Mouse (Mus musculus) forebrain, embryonic 10.5 days (tissue): Measurements from ENCODE around the gene Klf12. TPM values are rescaled to one million over a fixed set of nuclear protein-coding genes. Genes with fewer than 3 reads are reported as not detected.
A peak's percentile ranks its signal among the peaks of the same experiment; 100 is the strongest.

ENCODE experiments used
- DNase-seq: peaks from one replicate; pipeline ENCODE4 v3.0.0-alpha.2; 2017; ENCODE audit warnings: low spot score; ENCODE audit errors: extremely low spot score
- H3K27ac ChIP-seq: fragments of 300-500 bp; sonication (generic); 2 replicates; pipeline ENCODE4 v1.5.1; 2016; ENCODE audit warnings: mild to moderate bottlenecking
- H3K27me3 ChIP-seq: fragments of 300-500 bp; sonication (generic); 2 replicates; pipeline ENCODE4 v1.6.1; 2016; ENCODE audit warnings: mild to moderate bottlenecking; ENCODE audit not compliant: poor library complexity, severe bottlenecking
- H3K36me3 ChIP-seq: fragments of 300-500 bp; sonication (generic); replicated peaks from 2 replicates; pipeline ENCODE4 v1.6.1; 2016; ENCODE audit warnings: mild to moderate bottlenecking, moderate library complexity
- H3K4me1 ChIP-seq: fragments of 300-500 bp; sonication (generic); 2 replicates; pipeline ENCODE4 v1.6.1; 2016
- H3K4me3 ChIP-seq: fragments of 300-500 bp; sonication (generic); 2 replicates; pipeline ENCODE4 v1.5.1; 2016; ENCODE audit warnings: mild to moderate bottlenecking, moderate library complexity
- H3K9me3 ChIP-seq: fragments of 300-500 bp; sonication (generic); 2 replicates; pipeline ENCODE4 v1.6.1; 2016; ENCODE audit warnings: mild to moderate bottlenecking, moderate library complexity
- WGBS: fragments of 180-500 bp; shearing (Covaris S2); methylation state at CpG from one replicate; pipeline ENCODE4 v1.1.7; 2016; 5-methylcytosine and 5-hydroxymethylcytosine counted together
- polyA plus RNA-seq: library from polyadenylated mRNA; unstranded; fragments of >200 nt; fragmentation: Nextera tagmentation; extraction: Ambion mirVana; gene quantifications from 2 replicates; pipeline ENCODE4 v1.2.1, GENCODE M21; 2016

Gene Klf12
- polyA plus RNA-seq = 14.2 and 16.5 TPM in 2 replicates

GRCm38 (mm10) chr14:100284119-100284860, at the start of gene Klf12:
Gene Klf12, minus strand, starts transcription at chr14:100284679.
- H3K9me3 ChIP-seq = peaks cover 9% of the 10 kb centered on the region
- H3K27me3 ChIP-seq = peaks cover 27% of the 10 kb centered on the region
- peak; percentile 92 for DNase-seq
- WGBS = under 1% methylated on average over 40 of the region's 40 CpGs
- peaks cover 47% of the 10 kb centered on the region for H3K4me1 ChIP-seq
- peak within 1 kb of the TSS; percentile 95 for H3K27ac ChIP-seq
- peaks cover 8% of the 10 kb centered on the region for H3K36me3 ChIP-seq
- H3K4me3 ChIP-seq = peak within 1 kb of the TSS; percentile 72

GRCm38 (mm10) chr14:100333369-100333768, 48.9 kb upstream of the Klf12 start:
- WGBS = 88% methylated on average over 2 of the region's 2 CpGs
- DNase-seq = no peak
- Histone ChIP-seq H3K27me3 (no peaks in the 10 kb centered on the region), H3K36me3 (no peaks in the 10 kb centered on the region), H3K4me3 (no peak overlapping the region), H3K4me1 (no peaks in the 10 kb centered on the region), H3K9me3 (no peaks in the 10 kb centered on the region), H3K27ac (no peak overlapping the region)

GRCm38 (mm10) chr14:100328602-100329276, 44.3 kb upstream of the Klf12 start:
- no peaks in the 10 kb centered on the region for H3K27me3 ChIP-seq
- DNase-seq = no peak
- H3K36me3 ChIP-seq = no peaks in the 10 kb centered on the region
- H3K27ac ChIP-seq = no peak overlapping the region
- no peaks in the 10 kb centered on the region for H3K9me3 ChIP-seq
- H3K4me3 ChIP-seq = no peak overlapping the region
- no peaks in the 10 kb centered on the region for H3K4me1 ChIP-seq
- 87% methylated on average over 6 of the region's 6 CpGs for WGBS

- H3K9me3 ChIP-seq = peaks cover 11% of the 10 kb centered on the region
Observed at GRCm38 (mm10) chr14:100324303-100324702, 39.8 kb upstream of the Klf12 start.

GRCm38 (mm10) chr14:100322012-100322411, 37.5 kb upstream of the Klf12 start:
- Histone ChIP-seq H3K27me3 (no peaks in the 10 kb centered on the region), H3K4me3 (no peak overlapping the region), H3K4me1 (no peaks in the 10 kb centered on the region), H3K9me3 (peaks cover 11% of the 10 kb centered on the region), H3K36me3 (no peaks in the 10 kb centered on the region), H3K27ac (no peak overlapping the region)
- DNase-seq = no peak
- WGBS = 96% methylated on average over 6 of the region's 6 CpGs

More at GRCm38 (mm10) chr14:100324303-100324702, 39.8 kb upstream of the Klf12 start:
- no peaks in the 10 kb centered on the region for H3K4me1 ChIP-seq
- no peak overlapping the region for H3K4me3 ChIP-seq
- no peak overlapping the region for H3K27ac ChIP-seq
- DNase-seq = no peak
- H3K27me3 ChIP-seq = no peaks in the 10 kb centered on the region
- H3K36me3 ChIP-seq = no peaks in the 10 kb centered on the region
- 86% methylated on average over 7 of the region's 7 CpGs for WGBS

GRCm38 (mm10) chr14:100316780-100317179, 32.3 kb upstream of the Klf12 start:
- no peak overlapping the region for H3K27ac ChIP-seq
- no peak overlapping the region for H3K4me3 ChIP-seq
- no peaks in the 10 kb centered on the region for H3K36me3 ChIP-seq
- DNase-seq = no peak
- WGBS = 90% methylated on average over 4 of the region's 4 CpGs
- H3K27me3 ChIP-seq = no peaks in the 10 kb centered on the region
- peaks cover 5% of the 10 kb centered on the region; the same call in 1 of the 2 replicates for H3K4me1 ChIP-seq
- no peaks in the 10 kb centered on the region; the same call in 1 of the 2 replicates for H3K9me3 ChIP-seq

- Histone ChIP-seq H3K27ac (no peak overlapping the region), H3K4me1 (peaks cover 5% of the 10 kb centered on the region; the same call in 1 of the 2 replicates), H3K36me3 (no peaks in the 10 kb centered on the region), H3K9me3 (no peaks in the 10 kb centered on the region), H3K27me3 (no peaks in the 10 kb centered on the region), H3K4me3 (no peak overlapping the region)
- 74% methylated on average over 4 of the region's 4 CpGs for WGBS
- DNase-seq = no peak
Observed at GRCm38 (mm10) chr14:100314099-100314498, 29.6 kb upstream of the Klf12 start.

GRCm38 (mm10) chr14:100300905-100301304, 16.4 kb upstream of the Klf12 start:
- H3K9me3 ChIP-seq = no peaks in the 10 kb centered on the region
- no peaks in the 10 kb centered on the region for H3K27me3 ChIP-seq
- no peak for DNase-seq
- no peaks in the 10 kb centered on the region for H3K36me3 ChIP-seq
- 65% methylated on average over 1 of the region's 1 CpGs for WGBS
- no peak overlapping the region for H3K4me3 ChIP-seq
- no peak overlapping the region for H3K27ac ChIP-seq
- H3K4me1 ChIP-seq = no peaks in the 10 kb centered on the region

- H3K36me3 ChIP-seq = no peaks in the 10 kb centered on the region
Observed at GRCm38 (mm10) chr14:100298892-100299291, 14.4 kb upstream of the Klf12 start.

GRCm38 (mm10) chr14:100286586-100287241, 2.2 kb upstream of the Klf12 start:
- DNase-seq = no peak
- Histone ChIP-seq H3K27ac (peak overlapping the region; percentile 95), H3K36me3 (no peaks in the 10 kb centered on the region), H3K4me1 (peaks cover 45% of the 10 kb centered on the region), H3K4me3 (peak overlapping the region; percentile 72), H3K9me3 (no peaks in the 10 kb centered on the region), H3K27me3 (peaks cover 28% of the 10 kb centered on the region)
- WGBS = 6% methylated on average over 19 of the region's 19 CpGs

More at GRCm38 (mm10) chr14:100298892-100299291, 14.4 kb upstream of the Klf12 start:
- Histone ChIP-seq H3K27ac (no peak overlapping the region), H3K9me3 (no peaks in the 10 kb centered on the region), H3K27me3 (no peaks in the 10 kb centered on the region), H3K4me1 (no peaks in the 10 kb centered on the region), H3K4me3 (no peak overlapping the region)
- 87% methylated on average over 6 of the region's 6 CpGs for whole genome bisulfite sequencing
- no peak for DNase-seq

- under 1% methylated on average over 60 of the region's 60 CpGs for WGBS
- peak overlapping the region; percentile 95 for H3K27ac ChIP-seq
- H3K36me3 ChIP-seq = no peaks in the 10 kb centered on the region
- peaks cover 28% of the 10 kb centered on the region for H3K27me3 ChIP-seq
- peak overlapping the region; percentile 72 for H3K4me3 ChIP-seq
- H3K9me3 ChIP-seq = no peaks in the 10 kb centered on the region
- DNase-seq = peak; percentile 76
- peaks cover 47% of the 10 kb centered on the region for H3K4me1 ChIP-seq
Observed at GRCm38 (mm10) chr14:100285656-100286585, 1.4 kb upstream of the Klf12 start.
